Mouse (Mus musculus) E14TG2a.4 (cell line): ENCODE measurements at regions not wholly inside any gene's neighbourhood (a gene's known extent, or its start where the extent isn't known, plus 50 kb on each side); places are given as distances from the start of the nearest gene placed in this dataset.

Experiments used
- CTCF ChIP-seq: conservative IDR thresholded peaks from 2 replicates; pipeline ENCODE4 v1.5.1; 2014; ENCODE audit warnings: low read length
- POU5F1 ChIP-seq: IDR thresholded peaks from 2 replicates; pipeline ENCODE4 v1.6.1; 2014; ENCODE audit warnings: low read length, borderline replicate concordance

GRCm38 (mm10) chr1:77732099-77732498, 217.2 kb upstream of the Epha4 start:
- TF ChIP-seq CTCF (no peak), POU5F1 (no peak)
